9 mouse cellular contexts compared by ENCODE assay signal in genomic region chr5:113607941-113608431, GRCm38 (mm10). TPM values are rescaled to one million over a fixed set of nuclear protein-coding genes. Genes with fewer than 3 reads are reported as not detected.
A peak's percentile ranks its signal among the peaks of the same experiment; 100 is the strongest.
DNase-seq lines count a peak whose midpoint lies in the region; ATAC-seq lines count a peak whose summit lies in the region.
"Had no signal": no experiment of that assay in that cellular context is flagged by ENCODE, and none has a peak within 500 bp of the region (broad histone marks: within the 10 kb centered on the region; RNA-seq: fewer than 3 reads in every experiment).

No protein-coding gene starts in this region.

- 25% methylated on average over 13 of the region's 13 CpGs for WGBS in embryonic facial prominence, embryonic 12.5 days
- WGBS in liver, embryonic 12.5 days (ENCODE audit: insufficient replicate concordance) = 17% methylated on average over 13 of the region's 13 CpGs

- H3K4me1 ChIP-seq in embryonic facial prominence, embryonic 12.5 days = peaks cover 8% of the 10 kb centered on the region
- H3K4me1 ChIP-seq in liver, embryonic 12.5 days = no peaks in the 10 kb centered on the region

- intact Hi-C loops in left cerebral cortex, postnatal 25 days (cut with DNase I) = no loop called here
- intact Hi-C loops in left cerebral cortex, postnatal 14 days (cut with DNase I) = no loop called here
- intact Hi-C loops in heart, postnatal 14 days (cut with DNase I) = no loop called here

- H3K4me3 ChIP-seq in embryonic facial prominence, embryonic 12.5 days = no peak overlapping the region
- H3K4me3 ChIP-seq in liver, embryonic 12.5 days = no peak overlapping the region

- DNase-seq in left cerebral cortex, postnatal 25 days (ENCODE audit: low spot score in 2 of 2) = peak; percentile 9 to 45
- no peak for DNase-seq in left cerebral cortex, postnatal 14 days (ENCODE audit: low spot score in 2 of 2)
- peak; percentile 47 to 48 for DNase-seq in heart, postnatal 14 days
- peak; percentile 16 for DNase-seq in lung, postnatal 36 days
- no peak for DNase-seq in testis, postnatal 14 days (ENCODE audit: low spot score)
- no peak for DNase-seq in thymus, postnatal 4 days

- H3K9ac ChIP-seq in embryonic facial prominence, embryonic 12.5 days = no peak overlapping the region
- no peak overlapping the region for H3K9ac ChIP-seq in liver, embryonic 12.5 days
- H3K9ac ChIP-seq: liver, embryonic 14.5 days had no signal

- no peak overlapping the region for H3K4me2 ChIP-seq in embryonic facial prominence, embryonic 12.5 days (replicated peaks)
- H3K4me2 ChIP-seq in liver, embryonic 12.5 days = no peak overlapping the region

- no peak for ATAC-seq in embryonic facial prominence, embryonic 12.5 days (ENCODE audit: insufficient number of reproducible peaks, insufficient read depth, low FRiP score, low TSS enrichment)
- ATAC-seq in liver, embryonic 12.5 days = no peak

- H3K27me3 ChIP-seq in embryonic facial prominence, embryonic 12.5 days = no peaks in the 10 kb centered on the region
- H3K27me3 ChIP-seq in liver, embryonic 12.5 days (replicated peaks) = peaks cover 8% of the 10 kb centered on the region; the same call in 1 of the 2 replicates

- H3K27ac ChIP-seq in embryonic facial prominence, embryonic 12.5 days = 0 out of 2 replicates have a peak overlapping the region, but pooled peaks have one; percentile 42
- H3K27ac ChIP-seq in liver, embryonic 12.5 days = no peak overlapping the region
- H3K27ac ChIP-seq: liver, embryonic 14.5 days had no signal

- H3K36me3 ChIP-seq in embryonic facial prominence, embryonic 12.5 days = no peaks in the 10 kb centered on the region
- no peaks in the 10 kb centered on the region for H3K36me3 ChIP-seq in liver, embryonic 12.5 days

- no peaks in the 10 kb centered on the region for H3K9me3 ChIP-seq in embryonic facial prominence, embryonic 12.5 days
- no peaks in the 10 kb centered on the region for H3K9me3 ChIP-seq in liver, embryonic 12.5 days (replicated peaks)

RNA-seq across cellular contexts. Expression of gene Cmklr1, which starts 42.2 kb away (rescaled TPM):
- total RNA-seq in left cerebral cortex, postnatal 25 days (2021) = 1 to 10 TPM; 3.8 to 4.5 TPM
- total RNA-seq in left cerebral cortex, postnatal 14 days (2021) = 1 to 10 TPM; 4.2 to 5.1 TPM
- 2.1 and 3.3 TPM in 2 replicates for polyA plus RNA-seq in embryonic facial prominence, embryonic 12.5 days (2016; fragmentation: Nextera tagmentation; extraction: Ambion mirVana)
- 10 to 100 TPM; 23.8 to 25.0 TPM for total RNA-seq in heart, postnatal 14 days (2021)
- 1.7 and 1.9 TPM in 2 replicates for polyA plus RNA-seq in liver, embryonic 12.5 days (2016; fragmentation: Nextera tagmentation; extraction: Ambion mirVana)

Comparison
In these comparisons a context has a peak if more than half of its experiments do, and no peak if none do; other contexts are left out.
1. DNase-seq: peak in left cerebral cortex, postnatal 25 days (2 of 2), heart, postnatal 14 days (2 of 2) and lung, postnatal 36 days (single experiment); none in left cerebral cortex, postnatal 14 days (0 of 2), testis, postnatal 14 days (single experiment) and thymus, postnatal 4 days (single experiment).
2. RNA of gene Cmklr1, which starts 42.2 kb away (total RNA-seq): 23.8 to 25.0 TPM in heart, postnatal 14 days; 4.2 to 5.1 TPM in left cerebral cortex, postnatal 14 days and 3.8 to 4.5 TPM in left cerebral cortex, postnatal 25 days; every median in the first group is over 4 times any median in the second.